Mouse (Mus musculus) B cell, adult 2 months (primary cell): ENCODE measurements at regions not wholly inside any gene's neighbourhood (a gene's known extent, or its start where the extent isn't known, plus 50 kb on each side); places are given as distances from the start of the nearest gene placed in this dataset.

ENCODE experiments used
- DNase-seq, 2 experiments: peaks; one replicate each; pipeline ENCODE4 v3.0.0; 2022

GRCm38 (mm10) chr1:73418196-73418595 lies 402.5 kb upstream of the Tnp1 start:
- no peak for DNase-seq

GRCm38 (mm10) chr1:73411452-73411851 lies 395.7 kb upstream of the Tnp1 start:
- DNase-seq = no peak

GRCm38 (mm10) chr1:73399178-73399577 lies 383.5 kb upstream of the Tnp1 start:
- DNase-seq = no peak

GRCm38 (mm10) chr1:73395034-73395433 lies 379.3 kb upstream of the Tnp1 start:
- no peak for DNase-seq

- no peak for DNase-seq
Observed at GRCm38 (mm10) chr1:73394466-73394865, 378.8 kb upstream of the Tnp1 start.

GRCm38 (mm10) chr1:73392077-73392476 lies 376.4 kb upstream of the Tnp1 start:
- no peak for DNase-seq

- DNase-seq = no peak
Observed at GRCm38 (mm10) chr1:73389976-73390375, 374.3 kb upstream of the Tnp1 start.

GRCm38 (mm10) chr1:73389174-73389573 lies 373.5 kb upstream of the Tnp1 start:
- DNase-seq = no peak

- DNase-seq = no peak
Observed at GRCm38 (mm10) chr1:73381578-73381977, 365.9 kb upstream of the Tnp1 start.

GRCm38 (mm10) chr1:73374531-73375375 lies 359.0 kb upstream of the Tnp1 start:
- no peak for DNase-seq

GRCm38 (mm10) chr1:73368222-73368621 lies 352.5 kb upstream of the Tnp1 start:
- DNase-seq = no peak

GRCm38 (mm10) chr1:73365842-73366241 lies 350.1 kb upstream of the Tnp1 start:
- DNase-seq = no peak

GRCm38 (mm10) chr1:73364300-73364683 lies 348.6 kb upstream of the Tnp1 start:
- no peak for DNase-seq

- no peak for DNase-seq
Observed at GRCm38 (mm10) chr1:73363549-73364299, 348.0 kb upstream of the Tnp1 start.

- no peak for DNase-seq
Observed at GRCm38 (mm10) chr1:73362122-73362521, 346.4 kb upstream of the Tnp1 start.

- DNase-seq = no peak
Observed at GRCm38 (mm10) chr1:73361300-73361699, 345.6 kb upstream of the Tnp1 start.

GRCm38 (mm10) chr1:73354447-73354846 lies 338.7 kb upstream of the Tnp1 start:
- DNase-seq = no peak

- DNase-seq = no peak
Observed at GRCm38 (mm10) chr1:73348476-73348875, 332.8 kb upstream of the Tnp1 start.

GRCm38 (mm10) chr1:73344587-73344986 lies 328.9 kb upstream of the Tnp1 start:
- no peak for DNase-seq

GRCm38 (mm10) chr1:73341911-73342310 lies 326.2 kb upstream of the Tnp1 start:
- DNase-seq = no peak

GRCm38 (mm10) chr1:73337401-73337800 lies 321.7 kb upstream of the Tnp1 start:
- no peak for DNase-seq

- no peak for DNase-seq
Observed at GRCm38 (mm10) chr1:73309556-73309955, 293.8 kb upstream of the Tnp1 start.

GRCm38 (mm10) chr1:73308420-73308819 lies 292.7 kb upstream of the Tnp1 start:
- no peak for DNase-seq

- no peak for DNase-seq
Observed at GRCm38 (mm10) chr1:73307194-73307593, 291.5 kb upstream of the Tnp1 start.
